Comparison of ENCODE assay signal across 7 mouse cellular contexts in genomic region chr2:101652204-101652920, GRCm38 (mm10). TPM values are rescaled to one million over a fixed set of nuclear protein-coding genes. Genes with fewer than 3 reads are reported as not detected.
DNase-seq lines count a peak whose midpoint lies in the region; ATAC-seq lines count a peak whose summit lies in the region.

No protein-coding gene starts in this region.

- DNase-seq in lung, postnatal 25 days (ENCODE audit: low spot score) = no peak
- DNase-seq in testis, postnatal 10 days (ENCODE audit: low spot score) = no peak
- DNase-seq in urinary bladder, postnatal 4 days (ENCODE audit: low spot score in 2 of 2) = no peak

- no peak overlapping the region for H3K27ac ChIP-seq in lung, embryonic 15.5 days
- H3K27ac ChIP-seq in embryonic facial prominence, embryonic 13.5 days = no peak overlapping the region
- H3K27ac ChIP-seq in hindbrain, embryonic 12.5 days = no peak overlapping the region
- no peak overlapping the region for H3K27ac ChIP-seq in midbrain, embryonic 12.5 days (replicated peaks)

- ATAC-seq in lung, embryonic 15.5 days (ENCODE audit: borderline replicate concordance, extremely low read depth, low FRiP score, low TSS enrichment) = peak; percentile 11; the same call in 1 of the 2 replicates
- peak; percentile 18; the same call in 1 of the 2 replicates for ATAC-seq in embryonic facial prominence, embryonic 13.5 days (ENCODE audit: insufficient number of reproducible peaks, insufficient read depth, low FRiP score, low TSS enrichment, low read depth)
- ATAC-seq in hindbrain, embryonic 12.5 days (ENCODE audit: low FRiP score) = peak; percentile 69
- peak; percentile 52 for ATAC-seq in midbrain, embryonic 12.5 days (ENCODE audit: low FRiP score, low read depth)

- H3K9me3 ChIP-seq in lung, embryonic 15.5 days = no peaks in the 10 kb centered on the region
- no peaks in the 10 kb centered on the region for H3K9me3 ChIP-seq in embryonic facial prominence, embryonic 13.5 days
- no peaks in the 10 kb centered on the region for H3K9me3 ChIP-seq in hindbrain, embryonic 12.5 days (replicated peaks)
- H3K9me3 ChIP-seq in midbrain, embryonic 12.5 days = no peaks in the 10 kb centered on the region

- no peaks in the 10 kb centered on the region for H3K36me3 ChIP-seq in lung, embryonic 15.5 days
- H3K36me3 ChIP-seq in embryonic facial prominence, embryonic 13.5 days = no peaks in the 10 kb centered on the region
- H3K36me3 ChIP-seq in hindbrain, embryonic 12.5 days = no peaks in the 10 kb centered on the region
- H3K36me3 ChIP-seq in midbrain, embryonic 12.5 days = no peaks in the 10 kb centered on the region

- WGBS in lung, embryonic 15.5 days = 42% methylated on average over 14 of the region's 14 CpGs
- 39% methylated on average over 14 of the region's 14 CpGs for WGBS in embryonic facial prominence, embryonic 13.5 days
- WGBS in hindbrain, embryonic 12.5 days = 31% methylated on average over 14 of the region's 14 CpGs
- 37% methylated on average over 14 of the region's 14 CpGs for WGBS in midbrain, embryonic 12.5 days

- H3K4me1 ChIP-seq in lung, embryonic 15.5 days = no peaks in the 10 kb centered on the region
- H3K4me1 ChIP-seq in embryonic facial prominence, embryonic 13.5 days = peaks cover 24% of the 10 kb centered on the region
- H3K4me1 ChIP-seq in hindbrain, embryonic 12.5 days = peaks cover 13% of the 10 kb centered on the region
- H3K4me1 ChIP-seq in midbrain, embryonic 12.5 days = peaks cover 11% of the 10 kb centered on the region

- H3K27me3 ChIP-seq in lung, embryonic 15.5 days = peaks cover 3% of the 10 kb centered on the region; the same call in 1 of the 2 replicates
- H3K27me3 ChIP-seq in embryonic facial prominence, embryonic 13.5 days = peaks cover 11% of the 10 kb centered on the region; the same call in 1 of the 2 replicates
- peaks cover 3% of the 10 kb centered on the region; the same call in 1 of the 2 replicates for H3K27me3 ChIP-seq in hindbrain, embryonic 12.5 days
- H3K27me3 ChIP-seq in midbrain, embryonic 12.5 days = peaks cover 14% of the 10 kb centered on the region

- no peak overlapping the region for H3K9ac ChIP-seq in lung, embryonic 15.5 days
- H3K9ac ChIP-seq in embryonic facial prominence, embryonic 13.5 days = peak overlapping the region; percentile 52; the same call in 1 of the 2 replicates
- H3K9ac ChIP-seq in hindbrain, embryonic 12.5 days = 0 out of 2 replicates have a peak overlapping the region, but pooled peaks have one; percentile 13
- peak overlapping the region; percentile 40 for H3K9ac ChIP-seq in midbrain, embryonic 12.5 days (replicated peaks)

- H3K4me2 ChIP-seq in lung, embryonic 15.5 days = peak overlapping the region; percentile 48
- peak overlapping the region; percentile 61 for H3K4me2 ChIP-seq in embryonic facial prominence, embryonic 13.5 days
- H3K4me2 ChIP-seq in hindbrain, embryonic 12.5 days (replicated peaks) = peak overlapping the region; percentile 57
- peak overlapping the region; percentile 56 for H3K4me2 ChIP-seq in midbrain, embryonic 12.5 days (replicated peaks)

- peak overlapping the region; percentile 12 for H3K4me3 ChIP-seq in lung, embryonic 15.5 days
- peak overlapping the region; percentile 26 for H3K4me3 ChIP-seq in embryonic facial prominence, embryonic 13.5 days
- peak overlapping the region; percentile 19 for H3K4me3 ChIP-seq in hindbrain, embryonic 12.5 days
- peak overlapping the region; percentile 26 for H3K4me3 ChIP-seq in midbrain, embryonic 12.5 days

RNA-seq across cellular contexts. Expression of gene B230118H07Rik, which starts 3.0 kb away (rescaled TPM):
- 57.8 and 58.7 TPM in 2 replicates for polyA plus RNA-seq in lung, embryonic 15.5 days (2015; fragmentation: Nextera tagmentation; extraction: Ambion mirVana)
- polyA plus RNA-seq in embryonic facial prominence, embryonic 13.5 days (2015; fragmentation: Nextera tagmentation; extraction: Ambion mirVana) = 59.5 and 68.3 TPM in 2 replicates
- polyA plus RNA-seq in hindbrain, embryonic 12.5 days (2016; fragmentation: Nextera tagmentation; extraction: Ambion mirVana) = 57.7 and 58.6 TPM in 2 replicates
- 47.3 and 56.2 TPM in 2 replicates for polyA plus RNA-seq in midbrain, embryonic 12.5 days (2016; fragmentation: Nextera tagmentation; extraction: Ambion mirVana)

RNA-seq across cellular contexts. Expression of gene Rag1, which starts 3.1 kb away (rescaled TPM):
- 0.59 and 2.9 TPM in 2 replicates for polyA plus RNA-seq in lung, embryonic 15.5 days (2015; fragmentation: Nextera tagmentation; extraction: Ambion mirVana)
- 0.10 and 0.12 TPM in 2 replicates for polyA plus RNA-seq in embryonic facial prominence, embryonic 13.5 days (2015; fragmentation: Nextera tagmentation; extraction: Ambion mirVana)
- 0.80 and 0.82 TPM in 2 replicates for polyA plus RNA-seq in hindbrain, embryonic 12.5 days (2016; fragmentation: Nextera tagmentation; extraction: Ambion mirVana)
- polyA plus RNA-seq in midbrain, embryonic 12.5 days (2016; fragmentation: Nextera tagmentation; extraction: Ambion mirVana) = 0.06 and 0.10 TPM in 2 replicates

RNA-seq across cellular contexts. Expression of gene Traf6, which starts 25.9 kb away (rescaled TPM):
- 9.5 and 9.8 TPM in 2 replicates for polyA plus RNA-seq in lung, embryonic 15.5 days (2015; fragmentation: Nextera tagmentation; extraction: Ambion mirVana)
- 8.8 and 10.2 TPM in 2 replicates for polyA plus RNA-seq in embryonic facial prominence, embryonic 13.5 days (2015; fragmentation: Nextera tagmentation; extraction: Ambion mirVana)
- polyA plus RNA-seq in hindbrain, embryonic 12.5 days (2016; fragmentation: Nextera tagmentation; extraction: Ambion mirVana) = 14.0 and 15.8 TPM in 2 replicates
- 16.5 and 17.8 TPM in 2 replicates for polyA plus RNA-seq in midbrain, embryonic 12.5 days (2016; fragmentation: Nextera tagmentation; extraction: Ambion mirVana)

RNA-seq across cellular contexts. Expression of gene Rag2, which starts 27.8 kb away (rescaled TPM):
- polyA plus RNA-seq in lung, embryonic 15.5 days (2015; fragmentation: Nextera tagmentation; extraction: Ambion mirVana) = 0.35 and 2.4 TPM in 2 replicates
- polyA plus RNA-seq in embryonic facial prominence, embryonic 13.5 days (2015; fragmentation: Nextera tagmentation; extraction: Ambion mirVana) = not detected in 2 replicates
- polyA plus RNA-seq in hindbrain, embryonic 12.5 days (2016; fragmentation: Nextera tagmentation; extraction: Ambion mirVana) = 0.22 and 0.31 TPM in 2 replicates
- polyA plus RNA-seq in midbrain, embryonic 12.5 days (2016; fragmentation: Nextera tagmentation; extraction: Ambion mirVana) = not detected in 2 replicates

Comparison
In these comparisons a context has a peak if more than half of its experiments do, and no peak if none do; other contexts are left out.
1. ATAC-seq: peak in every context shown above with its lines; median percentile 69 in hindbrain, embryonic 12.5 days; 52 in midbrain, embryonic 12.5 days; 18 in embryonic facial prominence, embryonic 13.5 days; 11 in lung, embryonic 15.5 days.